Mouse (Mus musculus) bone marrow macrophage, adult 2 months (primary cell): Measurements from ENCODE around the gene Ces4a.

Experiments used
- CTCF ChIP-seq: IDR thresholded peaks from 2 replicates; pipeline ENCODE4 v1.5.1; 2012; ENCODE audit warnings: low read depth, mild to moderate bottlenecking, low read length, moderate library complexity
- POLR2A ChIP-seq: IDR thresholded peaks from 2 replicates; pipeline ENCODE4 v1.6.1; 2012; ENCODE audit warnings: mild to moderate bottlenecking, low read depth, low read length, borderline replicate concordance

- no peak for TF ChIP-seq POLR2A
- TF ChIP-seq CTCF, result no peak
These were observed at the start of gene Ces4a for GRCm38 (mm10) chr8:105131509-105131908.
